Mouse (Mus musculus): ENCODE results near the gene Icmt.

Gene Icmt

GRCm38 (mm10) chr4:152276389-152277347 lies 20.4 kb upstream of the Icmt start:
- DNase-seq, result no peak

GRCm38 (mm10) chr4:152277916-152278315 lies 19.1 kb upstream of the Icmt start:
- DNase-seq, result no peak

- DNase-seq, result no peak
Observed at GRCm38 (mm10) chr4:152278986-152279385, 18.0 kb upstream of the Icmt start.

GRCm38 (mm10) chr4:152281601-152282000 lies 15.4 kb upstream of the Icmt start:
- DNase-seq, result no peak

- no peak for DNase-seq
Observed at GRCm38 (mm10) chr4:152282721-152283120, 14.3 kb upstream of the Icmt start.

- DNase-seq, result peak; percentile 89
Observed at GRCm38 (mm10) chr4:152283186-152283950, 13.7 kb upstream of the Icmt start.

GRCm38 (mm10) chr4:152285505-152285904 lies 11.5 kb upstream of the Icmt start:
- DNase-seq, result peak; percentile 71

GRCm38 (mm10) chr4:152286183-152286582 lies 10.8 kb upstream of the Icmt start:
- no peak for DNase-seq

GRCm38 (mm10) chr4:152286887-152287286 lies 10.1 kb upstream of the Icmt start:
- peak; percentile 83 for DNase-seq

GRCm38 (mm10) chr4:152287317-152288120 lies 9.5 kb upstream of the Icmt start:
- no peak for DNase-seq

GRCm38 (mm10) chr4:152288398-152288945 lies 8.6 kb upstream of the Icmt start:
- DNase-seq, result no peak

- no peak for DNase-seq
Observed at GRCm38 (mm10) chr4:152290385-152290784, 6.6 kb upstream of the Icmt start.

- no peak for DNase-seq
Observed at GRCm38 (mm10) chr4:152290991-152291390, 6.0 kb upstream of the Icmt start.

- no peak for DNase-seq
Observed at GRCm38 (mm10) chr4:152291562-152291961, 5.5 kb upstream of the Icmt start, which contains the start of gene Hes3. TSS of gene Hes3 (minus strand) at chr4:152291662.

- no peak for DNase-seq
Observed at GRCm38 (mm10) chr4:152292102-152292765, 4.8 kb upstream of the Icmt start.

- peak; percentile 53 for DNase-seq
Observed at GRCm38 (mm10) chr4:152294188-152294929, 2.7 kb upstream of the Icmt start.

- DNase-seq, result no peak
Observed at GRCm38 (mm10) chr4:152295916-152296315, 1.1 kb upstream of the Icmt start.

GRCm38 (mm10) chr4:152296371-152296770 lies 656 bp upstream of the Icmt start:
- DNase-seq, result no peak

- no peak for DNase-seq
Observed at GRCm38 (mm10) chr4:152298836-152299235, 1.8 kb downstream of the Icmt start.

- no peak for DNase-seq
Observed at GRCm38 (mm10) chr4:152300375-152300774, 3.3 kb downstream of the Icmt start.

GRCm38 (mm10) chr4:152302012-152302411 lies 5.0 kb downstream of the Icmt start:
- DNase-seq, result peak; percentile 58

Data from kidney, postnatal 14 days (tissue).